Mouse (Mus musculus) testis, adult 10 weeks (tissue): ENCODE data around the gene 1810010H24Rik. TPM values are rescaled to one million over a fixed set of nuclear protein-coding genes. Genes with fewer than 3 reads are reported as not detected.

ENCODE experiments used
- polyA plus RNA-seq: library from polyadenylated mRNA; stranded (reverse); fragments of 350-450 nt; fragmentation: Illumina TruSeq; extraction: RNeasy Lipid Tissue Mini Kit (QIAGEN cat#74804); gene quantifications from one replicate; pipeline ENCODE4 v1.2.3, GENCODE M21; 2014; ENCODE audit warnings: low read depth, low replicate concordance

1810010H24Rik gene
- 0.85 TPM for polyA plus RNA-seq

DNA sequence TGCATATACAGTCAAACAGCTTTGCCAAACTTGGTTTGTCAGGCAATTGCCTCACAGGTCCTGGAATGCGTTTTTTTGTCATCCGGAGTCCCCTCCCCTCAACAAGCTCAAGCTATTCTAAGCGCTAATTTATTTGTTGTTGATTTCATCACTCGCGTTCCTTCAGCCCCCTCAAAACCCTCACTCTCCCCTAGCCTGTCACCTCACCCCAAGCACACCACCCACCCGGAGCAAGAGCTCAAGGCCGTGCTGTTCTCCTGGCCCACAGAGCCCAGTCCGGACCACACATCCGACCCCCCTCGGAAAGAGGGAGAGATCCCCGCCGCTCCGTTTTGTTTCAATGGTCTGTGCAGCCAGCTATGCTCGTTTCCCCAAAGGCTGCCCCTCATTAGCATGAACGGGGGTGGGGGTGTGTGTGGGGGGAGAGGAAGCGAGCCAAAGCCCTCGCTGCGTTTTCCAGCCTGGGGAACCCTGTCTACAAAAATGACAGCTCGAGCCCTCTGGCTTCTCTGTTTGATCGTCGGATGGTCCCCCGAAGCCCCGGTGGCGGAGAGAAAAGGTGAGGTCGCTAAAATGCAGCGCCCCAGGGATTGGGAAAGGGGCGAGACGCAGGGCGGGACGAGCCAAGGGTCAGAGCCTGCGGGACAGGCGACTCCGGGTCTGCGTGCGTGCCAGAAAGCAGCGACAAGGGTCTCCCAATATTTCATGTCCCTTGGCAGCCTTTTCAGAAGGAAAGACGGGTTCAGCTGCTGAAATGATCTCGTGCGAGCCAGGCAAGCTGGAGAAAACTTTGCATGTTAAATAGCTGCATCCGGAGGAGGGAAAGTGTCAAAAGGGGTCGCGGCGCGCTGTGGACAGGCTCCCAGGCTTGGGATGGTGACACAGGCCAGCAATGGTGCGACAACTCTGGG lies at the start of gene 1810010H24Rik:
1810010H24Rik (plus strand) TSS at position 271 of the 911 bp plus-strand sequence.

DNA sequence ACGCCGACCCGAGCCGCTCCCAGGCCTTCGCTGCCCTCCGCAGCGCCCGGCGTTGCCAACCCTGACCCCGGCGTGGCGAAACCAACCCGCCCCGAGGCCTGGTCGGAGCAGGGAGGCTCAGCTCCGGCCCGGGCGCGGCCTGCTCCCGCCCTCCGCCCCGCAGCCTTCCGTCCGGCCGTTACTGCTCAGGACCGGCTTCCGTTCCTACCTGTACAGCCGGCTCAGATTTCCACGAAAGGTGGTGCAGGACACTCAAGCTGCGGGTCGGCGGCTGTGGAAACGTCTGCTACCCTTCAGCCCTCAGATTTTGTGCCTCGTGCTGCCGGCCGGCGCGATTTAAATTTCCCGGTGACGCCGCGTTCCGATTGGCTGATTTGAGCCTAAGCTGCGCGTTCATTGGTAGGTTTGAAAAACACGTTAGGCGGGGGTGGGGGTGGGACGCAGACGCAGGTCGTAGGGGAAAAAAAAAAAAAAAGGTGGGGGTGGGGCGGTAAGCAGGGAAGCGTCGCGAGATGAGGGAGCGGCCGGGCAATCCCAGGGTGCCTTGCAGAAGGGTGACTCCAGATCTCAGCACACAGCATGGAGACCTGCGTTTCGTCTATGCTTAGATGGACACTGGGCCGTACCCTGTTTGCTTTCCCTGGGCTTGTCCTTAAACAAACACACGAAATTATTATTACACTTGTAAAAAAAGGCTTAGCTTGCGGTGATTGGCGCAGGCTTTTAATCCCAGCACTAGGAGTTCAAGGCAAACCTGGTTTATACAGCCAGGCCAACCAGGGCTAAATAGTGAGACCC lies 26.1 kb upstream of the 1810010H24Rik start, which contains the start of gene Kpna2:
Kpna2 (minus strand) TSS at position 391 of the 798 bp plus-strand sequence.

Other genes starting within 250 kb of the 1810010H24Rik start
- 2.7 TPM for gene Polg2, start 246.1 kb upstream of the 1810010H24Rik start, polyA plus RNA-seq
- 1,671 TPM for gene Ddx5, start 236.5 kb upstream of the 1810010H24Rik start, polyA plus RNA-seq
- gene Cep95, start 236.4 kb upstream of the 1810010H24Rik start, polyA plus RNA-seq = 109 TPM
- gene Smurf2, start 105.0 kb upstream of the 1810010H24Rik start, polyA plus RNA-seq = 84.2 TPM
- gene Kpna2, start 26.1 kb upstream of the 1810010H24Rik start, polyA plus RNA-seq = 647 TPM
- gene Bptf, start 106.4 kb downstream of the 1810010H24Rik start, polyA plus RNA-seq = 32.2 TPM
- gene Nol11, start 163.7 kb downstream of the 1810010H24Rik start, polyA plus RNA-seq = 17.1 TPM